Mouse (Mus musculus): ENCODE measurements around the gene Mon1a.

DNA sequence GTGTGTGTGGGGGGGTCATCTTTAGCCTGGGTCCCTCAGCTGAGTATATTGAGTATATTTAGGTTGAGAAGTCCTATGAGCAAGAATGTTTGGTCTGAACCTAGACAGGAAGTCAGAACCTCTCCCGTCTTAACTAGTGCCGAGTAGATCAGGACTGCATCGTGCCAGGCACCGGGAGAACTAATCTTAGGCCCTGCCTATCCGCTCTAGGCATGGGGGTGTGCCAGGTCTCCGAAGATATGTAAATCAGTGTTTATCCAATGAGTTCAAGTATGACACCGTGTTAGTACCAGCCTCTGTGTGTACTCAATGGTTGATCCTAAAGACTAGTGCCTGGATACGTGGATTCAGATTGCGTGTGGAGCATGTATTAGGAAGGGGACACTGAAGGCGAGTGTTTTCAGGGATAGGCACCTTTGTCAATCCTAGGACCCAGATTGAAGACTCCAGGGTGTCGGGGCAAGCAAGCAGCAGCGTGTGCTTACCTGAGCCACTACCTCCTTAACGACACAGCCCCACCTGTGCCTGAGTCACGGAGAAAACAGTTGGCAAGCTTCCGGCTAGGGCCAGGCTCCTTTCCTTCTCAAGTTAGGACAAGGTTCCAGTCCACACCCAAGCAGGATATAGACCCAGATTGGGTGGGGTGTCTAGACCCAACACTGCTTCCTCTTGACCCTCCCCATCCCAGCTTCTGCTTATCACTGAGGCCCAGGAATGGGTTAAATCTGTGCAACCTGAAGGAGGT is 22.2 kb downstream of the Mon1a start:
- TF ChIP-seq CTCF (IDR thresholded peaks at IDR 0.05; ENCODE audit: low read depth) (no peak), EP300 (IDR thresholded peaks at IDR 0.05; ENCODE audit: low read depth) (no peak)

All from heart, postnatal 0 days (tissue).